Mouse (Mus musculus) cerebellum, adult 11-12 months (tissue): Measurements from ENCODE around the gene BC024978.

Experiments used
- DNase-seq: peaks from one replicate; pipeline ENCODE4 v3.0.0; 2022

BC024978 gene

DNA sequence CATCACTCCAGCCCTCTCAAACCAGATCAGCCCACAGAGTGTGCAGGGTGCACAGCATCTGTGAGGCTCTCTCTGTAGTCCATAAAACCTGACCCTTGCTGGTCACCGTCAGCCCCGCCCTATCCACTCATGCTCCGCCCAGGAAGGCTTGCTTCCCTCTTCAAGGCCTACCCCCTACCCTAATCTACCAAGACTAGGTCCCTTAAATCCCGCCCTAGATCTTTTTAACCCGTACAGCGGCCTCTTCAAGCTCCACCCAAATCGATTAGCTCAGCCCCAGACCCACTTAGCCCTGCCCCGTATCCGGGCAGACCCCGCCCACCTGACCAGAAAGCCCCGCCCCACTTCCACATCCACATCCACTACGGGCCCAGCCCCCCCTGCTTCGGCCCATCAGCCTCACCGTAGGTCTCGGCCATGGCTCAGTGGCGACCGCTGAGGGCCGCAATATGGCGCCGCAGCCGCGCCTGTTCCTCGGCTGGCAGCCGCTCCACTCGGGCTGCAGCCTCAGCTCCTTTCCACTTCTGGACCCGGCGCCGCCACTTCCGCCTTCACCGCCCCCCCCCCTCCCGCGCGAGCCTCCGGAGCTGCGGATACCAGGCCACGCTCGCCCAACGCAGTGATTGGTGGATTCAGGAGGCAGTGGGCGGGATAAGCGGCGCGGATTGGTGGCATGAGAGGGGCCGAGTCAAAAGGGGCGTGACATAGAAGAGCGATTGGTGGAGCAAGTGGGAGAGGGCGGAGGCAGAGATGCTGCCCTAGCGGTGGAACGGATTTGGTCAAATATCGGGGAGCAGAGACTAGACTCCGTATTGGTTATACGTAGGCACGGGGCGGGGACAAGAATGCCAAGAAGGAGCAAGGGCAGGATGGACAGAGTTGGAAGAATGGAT is 17.0 kb upstream of the BC024978 start, which contains the start of gene Rab4b:
Rab4b (minus strand) TSS at position 573 of the 893 bp plus-strand sequence.
- DNase-seq: peak; percentile 100

DNA sequence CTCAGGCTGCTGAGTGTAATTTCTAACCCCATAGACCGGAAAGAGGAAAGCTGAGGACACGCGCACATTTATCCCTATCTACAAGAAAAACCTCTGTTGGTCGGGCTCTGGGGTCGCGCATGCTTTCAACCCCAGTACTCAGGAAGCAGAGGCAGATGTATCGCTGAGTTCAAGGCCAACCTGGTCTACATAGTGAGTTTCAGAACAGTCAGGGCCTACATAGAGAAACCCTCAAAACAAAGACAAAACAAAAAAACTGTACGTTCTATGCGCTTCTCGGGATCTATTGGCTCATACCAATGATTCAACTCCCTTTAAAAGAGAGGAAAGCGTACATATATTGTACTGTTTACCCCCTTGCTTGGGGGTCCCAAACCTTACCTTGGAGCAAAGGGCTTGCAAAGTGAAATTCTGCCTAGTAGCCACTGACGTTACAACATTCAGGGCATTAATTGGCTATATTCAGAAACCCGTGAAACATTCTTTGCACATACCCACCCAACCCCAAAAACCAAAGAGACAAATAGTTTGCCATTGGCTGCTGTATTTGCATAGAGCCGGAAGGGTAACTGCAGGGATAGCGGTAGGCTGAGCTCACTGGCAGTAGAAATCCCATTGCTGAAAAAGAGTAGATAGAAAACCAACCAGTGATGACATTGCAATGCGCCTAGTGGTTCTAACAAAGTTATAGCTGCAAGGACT is 16.2 kb upstream of the BC024978 start:
- DNase-seq: peak; percentile 20

DNA sequence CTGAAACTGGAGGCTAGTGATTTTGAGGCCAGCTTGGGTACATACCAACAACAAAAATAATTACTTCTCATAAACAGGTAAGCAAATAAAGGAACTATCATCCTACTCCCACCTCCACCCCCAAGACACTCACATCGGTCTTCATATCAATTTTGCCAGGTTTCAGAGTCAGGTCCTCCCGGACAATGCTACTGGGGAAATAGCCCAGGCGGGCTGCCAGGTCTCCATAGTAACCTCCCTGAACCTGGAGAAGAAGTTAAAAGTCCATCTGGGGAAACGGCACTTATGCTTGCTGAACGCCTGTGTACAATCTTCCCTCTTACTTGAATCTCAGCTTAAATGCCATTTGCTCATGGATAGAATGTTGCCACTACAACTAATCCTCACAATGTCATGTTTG is 15.5 kb upstream of the BC024978 start:
- peak; percentile 61 for DNase-seq

DNA sequence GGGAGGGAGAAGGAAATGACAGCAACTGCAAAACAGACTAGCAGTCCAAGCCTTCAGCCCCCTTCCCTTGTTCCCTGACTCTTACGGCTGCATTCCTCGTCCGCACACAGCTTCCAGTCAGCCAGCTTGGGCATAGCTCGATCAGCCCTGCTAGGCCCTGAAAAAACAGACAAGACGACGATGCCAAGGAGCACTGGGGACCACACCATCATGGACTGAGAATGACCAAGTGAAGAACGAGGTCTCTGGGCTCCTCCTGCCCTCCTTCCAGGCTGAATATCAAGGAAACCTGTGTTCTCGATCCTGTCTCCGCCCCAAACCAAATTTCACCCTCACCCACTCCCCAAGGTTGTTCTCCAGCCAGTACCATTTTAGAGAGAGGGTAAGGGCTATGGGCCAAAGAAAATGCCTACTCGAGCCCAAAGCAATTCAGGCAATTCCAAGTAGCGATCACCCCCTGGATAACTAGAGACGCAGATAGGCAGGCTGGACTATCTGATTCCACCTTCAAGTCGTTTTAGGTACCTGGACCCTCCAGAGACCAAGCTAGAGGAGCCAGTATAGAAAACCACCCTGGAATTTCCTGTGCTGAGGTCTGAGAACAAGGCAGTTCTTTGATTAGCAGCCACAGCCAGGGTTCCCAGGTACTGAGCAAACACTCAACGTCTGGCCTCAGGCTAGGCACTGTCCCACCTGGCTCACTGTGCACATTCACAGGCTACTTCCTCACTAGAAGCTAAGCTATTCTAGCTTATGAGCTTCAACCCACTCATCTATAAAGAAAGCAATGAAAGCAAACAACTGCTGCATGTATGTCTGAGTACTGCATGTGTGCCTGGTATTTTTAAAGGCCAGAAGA is 14.5 kb upstream of the BC024978 start, which contains the start of the genes Gm21983 and Mia:
Gm21983 (minus strand) TSS at position 250 of the 859 bp plus-strand sequence.
Mia (minus strand) TSS at position 321 of the 859 bp plus-strand sequence.
- DNase-seq: peak; percentile 33

DNA sequence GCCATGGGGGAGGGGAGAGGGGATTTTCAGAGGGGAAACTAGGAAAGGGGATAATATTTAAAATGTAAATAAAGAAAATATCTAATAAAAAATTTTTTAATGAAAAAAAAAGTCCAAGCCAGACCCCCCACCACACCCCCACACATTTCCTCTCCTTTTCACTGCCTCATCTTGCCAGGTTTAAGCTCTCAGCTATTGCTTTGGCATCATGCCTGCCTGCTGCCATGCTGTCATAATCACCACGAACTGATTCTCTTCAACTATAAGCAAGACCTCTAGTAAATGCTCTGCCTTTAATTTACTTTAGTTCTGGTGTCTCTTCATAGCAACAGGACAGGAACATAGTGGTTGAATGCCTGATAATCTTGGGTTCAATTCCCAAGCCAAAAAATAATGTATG is 13.1 kb upstream of the BC024978 start:
- no peak for DNase-seq

DNA sequence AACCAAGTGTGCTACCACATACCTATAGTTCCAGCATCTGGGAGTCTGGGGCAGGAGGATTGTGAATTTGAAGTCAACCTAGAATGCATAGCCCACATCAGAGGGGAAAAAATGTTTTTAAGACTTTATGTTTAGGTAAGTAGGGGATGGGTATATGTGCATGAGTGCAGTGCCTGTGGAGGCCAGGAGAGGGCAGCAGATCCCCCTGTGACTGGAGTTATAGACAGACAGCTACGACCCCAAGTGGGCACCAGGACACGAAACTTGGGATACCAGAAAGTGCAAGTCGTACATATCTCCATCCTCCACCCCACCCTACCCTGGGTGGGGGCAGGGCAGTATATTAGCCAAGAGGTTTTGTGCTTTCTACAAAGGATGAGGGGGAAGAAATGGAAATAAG is 10.6 kb upstream of the BC024978 start:
- DNase-seq: no peak

DNA sequence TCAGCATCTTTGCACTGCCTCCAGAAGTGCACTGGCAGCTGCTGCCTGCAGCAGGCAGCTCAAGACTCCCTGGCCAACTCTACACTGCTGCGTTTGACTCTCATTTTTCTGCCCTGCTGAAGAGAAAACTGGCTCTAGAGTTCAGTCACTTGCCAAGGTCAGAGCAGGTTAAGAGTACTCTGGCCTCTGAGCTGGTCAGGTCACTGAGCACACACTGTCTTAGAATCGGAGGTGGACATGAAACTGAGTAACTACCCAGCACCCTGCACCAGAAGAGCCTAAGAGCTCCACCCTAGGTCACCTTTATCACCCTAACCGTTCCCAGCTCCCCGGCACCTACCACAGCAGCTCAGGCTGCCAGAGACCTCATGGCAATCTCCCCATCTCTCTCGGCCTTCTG is 9.6 kb upstream of the BC024978 start:
- DNase-seq: no peak

DNA sequence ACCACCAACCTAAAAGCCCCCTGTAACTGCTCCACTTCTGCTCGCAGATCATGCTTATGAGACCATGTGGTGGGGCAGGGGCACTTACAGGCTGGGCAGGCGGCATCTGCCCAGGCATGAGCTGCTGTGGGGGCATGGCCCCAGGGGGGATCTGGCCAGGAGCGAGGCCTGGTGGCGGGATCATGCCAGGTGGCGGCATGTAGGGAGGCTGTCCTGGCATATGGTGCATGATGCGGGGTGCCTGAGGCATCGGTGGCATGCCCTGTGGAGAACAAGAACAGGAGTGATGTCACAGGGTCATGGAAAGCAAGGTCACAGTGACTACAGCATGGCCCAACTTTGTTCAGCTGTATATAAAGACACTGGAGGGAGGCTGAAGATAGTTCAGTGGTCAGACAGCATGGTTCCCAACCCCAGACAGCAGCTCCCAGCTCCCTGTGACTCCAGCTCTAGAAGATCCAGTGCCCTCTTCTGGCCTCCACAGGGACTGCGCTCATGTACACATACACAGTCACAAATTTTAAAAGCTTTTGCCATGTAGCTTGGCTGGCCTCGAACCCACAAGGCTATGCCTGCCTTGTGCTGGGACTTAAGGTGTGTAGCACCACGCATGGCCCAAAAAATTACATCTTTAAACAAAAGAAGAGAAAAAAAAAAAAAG is 6.2 kb upstream of the BC024978 start:
- no peak for DNase-seq

DNA sequence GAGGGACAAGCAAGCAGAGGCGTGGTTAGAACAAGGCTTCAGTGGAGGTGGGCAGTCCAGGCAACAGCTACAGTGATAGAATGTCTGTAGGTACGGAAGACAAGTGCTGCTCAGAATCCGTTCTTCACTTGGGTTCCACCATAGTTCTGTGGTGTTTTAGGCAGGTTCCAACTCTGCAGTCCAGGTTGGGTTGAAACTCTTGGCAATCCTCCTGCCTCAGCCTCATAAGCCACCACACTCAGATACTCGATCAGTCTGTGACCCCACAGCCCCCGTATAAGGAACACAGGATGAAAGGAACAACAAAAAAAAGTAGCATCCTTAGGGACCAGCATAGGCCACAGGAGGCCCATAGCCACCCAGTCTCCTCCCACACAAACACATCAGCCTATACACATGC is 3.1 kb upstream of the BC024978 start:
- no peak for DNase-seq

DNA sequence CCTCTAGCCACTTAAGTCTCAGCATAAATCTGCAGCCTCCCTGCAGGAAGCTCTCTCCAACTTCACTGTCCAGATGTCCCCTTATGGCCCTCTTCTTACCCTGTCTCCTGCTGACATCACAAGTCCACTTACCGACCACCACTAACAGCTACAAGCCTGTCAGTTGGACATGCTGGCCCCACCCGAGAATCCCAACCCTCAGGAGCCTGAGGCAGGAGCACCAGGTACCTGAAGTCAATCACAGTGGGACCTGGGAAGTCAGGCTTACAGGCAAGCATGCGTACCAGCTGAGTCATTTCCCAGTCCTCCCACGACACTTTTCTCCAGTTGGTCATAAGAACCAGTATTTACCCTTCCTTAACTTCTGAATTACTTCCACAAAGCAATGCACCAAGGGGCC is 1.9 kb upstream of the BC024978 start:
- no peak for DNase-seq

DNA sequence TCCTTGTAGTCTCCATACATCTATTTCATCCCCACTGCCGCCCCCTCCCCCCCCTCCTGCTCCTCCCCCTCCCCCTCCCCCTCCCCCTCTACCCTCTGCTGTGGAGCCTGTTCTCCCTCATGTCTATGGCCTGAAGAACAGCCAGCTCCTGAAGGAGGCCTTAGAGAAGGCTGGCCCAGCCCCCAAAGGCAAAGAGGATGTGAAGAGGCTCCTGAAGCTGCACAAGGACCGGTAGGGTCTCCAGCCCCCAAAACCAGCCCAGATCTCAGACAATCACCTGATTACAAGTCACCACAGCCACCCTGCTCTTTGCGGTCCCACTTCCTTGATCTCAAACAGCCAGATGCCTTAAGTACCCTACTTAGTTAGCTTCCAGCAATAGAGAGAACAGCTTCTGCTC is 1.6 kb downstream of the BC024978 start:
- DNase-seq: no peak

DNA sequence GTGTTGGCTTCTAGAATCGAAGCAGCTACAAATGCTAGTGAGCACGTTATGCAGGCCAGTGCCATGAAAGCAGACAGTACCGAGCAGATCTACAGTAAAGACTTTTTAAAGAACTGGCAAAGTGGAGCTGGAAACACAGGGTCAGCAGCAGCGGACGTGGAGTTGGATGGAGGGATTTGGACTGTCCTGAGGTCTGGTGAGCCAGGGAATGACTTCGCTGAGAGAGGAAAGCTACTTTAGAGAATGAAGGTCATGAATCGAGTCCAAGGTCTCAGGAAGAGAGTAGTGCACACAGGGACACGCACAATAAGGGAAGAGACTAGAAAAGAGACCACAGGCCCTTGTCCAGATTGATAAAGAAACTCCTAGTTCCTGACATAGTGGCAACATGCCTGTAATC is 2.1 kb downstream of the BC024978 start:
- DNase-seq: no peak

DNA sequence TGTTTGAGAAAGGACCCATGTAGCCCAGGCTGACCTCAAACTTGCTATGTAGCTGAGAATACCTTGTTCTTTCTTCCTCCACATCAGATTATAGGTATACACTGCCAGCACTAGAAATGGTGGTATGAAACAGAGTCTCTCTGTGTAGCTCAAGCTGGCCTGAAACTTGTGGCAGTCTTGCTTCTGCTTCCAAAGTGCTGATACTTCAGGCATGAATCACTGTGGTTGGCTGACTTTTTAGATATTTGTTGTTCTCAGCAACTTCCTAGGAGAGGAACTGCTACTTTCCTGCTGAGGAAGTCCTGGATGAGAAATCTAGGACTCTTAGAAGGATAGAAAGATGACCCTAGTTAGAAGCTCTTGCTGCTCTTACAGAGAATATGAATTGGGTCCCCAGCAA is 2.8 kb downstream of the BC024978 start:
- DNase-seq: no peak

DNA sequence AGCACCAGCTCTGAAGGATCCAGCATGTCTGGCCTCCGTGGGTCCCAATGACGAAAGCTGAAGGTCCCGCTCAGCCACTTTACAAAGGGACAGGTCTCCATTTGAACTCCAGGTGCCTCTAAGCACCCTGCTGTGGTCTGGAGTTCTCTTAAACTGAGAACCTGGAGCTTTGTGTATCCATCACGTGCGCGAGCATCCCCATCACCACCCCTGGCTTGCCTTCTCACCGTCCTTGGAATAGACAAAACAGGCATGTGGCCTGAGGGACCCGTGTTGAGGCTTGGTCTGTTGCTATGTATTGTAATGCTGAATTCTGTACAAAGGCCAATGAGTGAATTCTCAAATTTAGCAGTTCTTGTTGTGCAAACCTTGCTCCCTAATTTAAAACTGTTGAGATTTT is 3.2 kb downstream of the BC024978 start:
- DNase-seq: no peak

DNA sequence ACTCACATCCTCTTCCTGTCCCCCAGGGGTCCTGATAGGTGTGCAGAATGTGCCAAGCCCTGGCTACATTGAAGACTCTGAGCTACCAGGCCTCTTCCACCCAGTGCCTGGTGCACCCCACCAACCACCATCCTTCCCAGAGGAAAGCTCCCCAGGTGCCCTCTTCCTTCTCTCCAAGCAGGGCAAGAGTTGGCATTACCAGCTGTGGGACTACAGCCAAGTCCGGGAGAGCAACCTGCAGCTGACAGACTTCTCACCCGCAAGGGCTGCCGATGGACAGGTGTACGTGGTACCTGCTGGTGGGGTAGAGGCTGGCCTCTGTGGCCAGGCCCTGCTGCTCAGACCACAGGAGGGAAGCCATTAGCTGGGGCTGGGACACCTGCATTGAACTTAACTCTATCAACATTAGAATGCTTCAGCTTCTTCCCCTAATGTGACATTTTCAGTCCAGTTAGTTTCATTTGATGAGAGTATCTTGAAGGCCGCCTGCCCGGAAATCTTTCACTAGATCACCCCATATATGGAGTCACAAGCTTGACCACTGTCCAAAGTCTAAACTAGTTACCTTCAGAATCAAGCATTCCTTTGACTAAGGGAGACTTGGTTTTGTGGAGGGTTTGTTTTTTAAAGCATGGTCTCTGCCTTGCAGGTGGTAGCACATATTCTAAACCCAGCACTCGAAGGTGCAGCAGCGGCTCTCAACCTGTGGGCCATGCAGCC is 8.3 kb downstream of the BC024978 start:
- DNase-seq: peak; percentile 64

DNA sequence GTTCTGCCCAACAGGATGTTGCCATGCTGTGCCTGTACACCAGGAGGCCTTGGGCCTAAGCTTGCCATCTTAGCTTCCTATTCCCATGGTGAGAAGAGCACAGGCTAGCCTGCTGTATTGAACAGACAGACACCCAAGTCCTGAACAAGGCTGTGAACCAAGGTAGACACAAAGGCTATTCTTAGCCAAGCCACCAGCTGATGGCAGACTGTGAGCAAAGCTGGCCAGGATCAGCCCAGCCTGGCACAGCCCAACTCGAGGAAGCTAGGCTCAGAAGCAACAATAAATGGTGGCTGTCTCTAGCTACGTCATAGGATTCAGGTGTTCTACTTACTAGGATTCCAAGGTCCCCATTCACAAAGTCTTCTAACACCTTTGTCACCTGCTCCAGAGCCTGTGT is 17.0 kb downstream of the BC024978 start:
- no peak for DNase-seq

DNA sequence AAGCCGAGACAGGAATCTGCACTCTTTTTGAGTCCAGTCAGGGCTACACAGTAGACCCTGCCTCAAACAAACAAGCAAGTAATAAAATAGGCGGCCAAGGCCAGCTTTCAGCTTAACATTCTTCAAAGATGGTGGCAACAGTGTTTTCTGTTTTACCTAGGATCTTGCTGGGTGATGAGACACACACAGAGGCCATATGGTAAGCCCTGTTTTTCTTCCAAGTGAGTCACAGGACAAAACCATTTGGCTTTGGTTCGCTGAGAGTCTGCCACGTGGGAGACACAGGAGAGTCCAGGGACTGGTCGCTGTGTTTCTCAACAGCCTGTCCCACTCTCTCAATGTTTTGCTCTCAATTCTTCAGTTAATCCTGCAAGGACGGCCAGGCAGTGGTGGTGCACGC is 23.0 kb downstream of the BC024978 start:
- peak; percentile 72 for DNase-seq

DNA sequence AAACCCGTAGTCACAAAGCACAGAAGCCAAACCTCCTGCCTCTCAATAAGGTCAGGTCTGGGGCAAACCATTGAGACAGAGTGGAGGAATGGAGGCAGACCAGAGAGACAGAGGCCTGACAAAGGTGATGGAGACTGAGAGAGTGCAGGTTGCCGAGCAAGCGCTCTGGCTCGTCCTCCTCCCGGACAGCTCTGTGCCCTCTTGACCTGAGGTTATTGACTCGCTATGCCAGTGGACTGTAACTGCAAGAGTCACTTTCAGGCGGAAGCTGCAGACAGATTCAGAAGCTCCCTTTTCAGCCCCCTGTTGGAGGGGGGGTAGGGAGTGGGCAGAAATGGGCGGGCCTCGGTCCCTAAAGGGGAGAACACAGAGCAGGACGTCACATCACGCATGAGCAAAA is 24.4 kb downstream of the BC024978 start:
- no peak for DNase-seq

DNA sequence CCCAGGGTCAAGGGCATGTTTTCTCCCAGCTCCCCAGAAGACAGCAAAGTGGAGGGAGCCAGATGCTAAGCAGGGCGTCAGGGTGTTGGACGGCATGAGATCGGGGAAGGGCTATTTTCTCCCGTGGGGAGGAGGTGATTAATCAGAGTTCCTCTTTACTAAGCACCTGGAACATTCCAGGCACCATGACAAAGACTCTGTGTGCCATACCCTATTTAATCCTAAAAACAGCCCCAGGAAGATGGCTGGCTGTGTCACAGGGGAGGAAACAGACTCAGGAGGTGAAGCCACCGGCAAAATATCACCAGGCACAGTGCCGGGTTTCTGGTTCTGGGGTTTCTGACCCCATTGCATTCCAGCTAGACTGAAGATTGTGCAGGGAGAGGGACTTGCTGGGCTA is 26.4 kb downstream of the BC024978 start:
- no peak for DNase-seq

DNA sequence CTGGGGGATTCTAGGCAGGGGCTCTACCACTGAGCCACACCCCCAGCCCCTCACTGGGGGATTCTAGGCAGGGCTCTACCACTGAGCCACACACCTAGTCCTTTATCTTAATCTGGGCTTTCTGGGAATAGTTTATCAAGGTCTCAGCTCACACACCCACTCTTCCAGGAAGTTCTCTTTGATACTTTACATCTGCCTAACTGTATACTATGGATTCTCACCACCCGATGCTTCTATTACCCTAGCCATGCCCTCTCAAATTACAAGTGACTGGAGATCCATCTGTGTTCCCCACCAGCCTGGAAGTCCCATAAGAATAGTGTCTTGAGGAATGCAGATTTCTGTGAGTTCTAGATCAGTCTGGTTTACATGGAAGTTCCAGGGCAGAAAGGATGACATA is 27.0 kb downstream of the BC024978 start:
- DNase-seq: no peak

DNA sequence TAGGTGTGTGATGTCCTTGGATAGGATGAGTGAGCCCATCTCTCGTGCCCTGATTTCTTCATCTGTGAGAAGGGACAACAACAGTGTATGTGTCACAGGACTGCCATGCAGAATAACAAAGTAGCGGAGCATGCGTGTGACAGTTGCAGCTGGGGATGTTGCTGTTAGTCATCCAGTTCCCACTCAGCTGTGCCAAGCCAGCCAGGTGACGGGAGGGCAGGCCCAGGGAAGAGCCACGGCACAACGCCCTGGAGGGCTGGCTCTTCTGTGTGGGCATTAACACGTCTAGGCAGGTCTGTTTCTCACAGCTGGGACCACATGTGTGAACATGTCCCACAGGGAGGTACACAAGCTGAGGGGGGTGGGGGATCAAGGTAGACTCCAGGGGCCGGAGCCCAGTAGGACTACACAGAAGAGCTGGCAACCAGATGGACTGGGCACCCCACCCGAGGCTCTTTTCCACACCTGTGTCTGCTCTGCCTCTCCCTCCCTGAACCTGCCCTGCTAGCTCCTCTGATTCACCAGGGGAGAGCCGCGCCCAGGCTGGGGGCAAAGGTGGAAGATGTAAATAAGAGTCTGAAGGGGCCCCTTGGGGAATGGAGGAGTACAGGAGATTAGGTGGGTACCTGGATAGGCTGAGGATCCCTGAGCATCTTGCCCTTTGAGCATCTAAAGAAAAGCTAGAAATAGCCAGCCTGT is 29.4 kb downstream of the BC024978 start:
- DNase-seq: peak; percentile 50
